Mouse (Mus musculus) ovary, postnatal 36 days (tissue): ENCODE data around the gene Ppp1r14c.
A peak's percentile ranks its signal among the peaks of the same experiment; 100 is the strongest.
"Not testable (repeated sequence)": the region's sequence is repeated elsewhere in the genome, so short reads cannot be mapped to it uniquely, and the experiment has no call there.

Experiments used
- DNase-seq: peaks from one replicate; pipeline ENCODE4 v3.0.0; 2022; ENCODE audit warnings: low spot score, mixed read lengths

Ppp1r14c gene

DNA sequence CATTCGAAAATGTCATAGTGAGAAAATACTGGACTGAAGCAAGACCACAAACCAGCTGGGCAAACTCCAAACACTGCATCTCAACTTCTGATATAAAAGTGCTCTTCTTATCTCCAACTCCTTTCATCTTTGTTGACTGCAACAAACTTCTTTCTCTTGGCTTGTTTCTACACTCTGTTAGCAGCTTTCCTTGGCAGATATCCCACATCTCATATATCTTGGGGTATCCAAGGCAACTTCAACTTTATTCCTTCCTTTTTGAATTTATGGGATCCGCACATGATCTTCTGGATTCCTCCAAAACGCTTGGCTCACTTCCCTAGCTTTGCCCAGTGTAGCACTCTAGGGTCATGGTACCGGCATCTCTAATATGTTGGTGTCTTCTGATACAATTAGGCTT is 102.7 kb downstream of the Ppp1r14c start:
- DNase-seq: no peak

DNA sequence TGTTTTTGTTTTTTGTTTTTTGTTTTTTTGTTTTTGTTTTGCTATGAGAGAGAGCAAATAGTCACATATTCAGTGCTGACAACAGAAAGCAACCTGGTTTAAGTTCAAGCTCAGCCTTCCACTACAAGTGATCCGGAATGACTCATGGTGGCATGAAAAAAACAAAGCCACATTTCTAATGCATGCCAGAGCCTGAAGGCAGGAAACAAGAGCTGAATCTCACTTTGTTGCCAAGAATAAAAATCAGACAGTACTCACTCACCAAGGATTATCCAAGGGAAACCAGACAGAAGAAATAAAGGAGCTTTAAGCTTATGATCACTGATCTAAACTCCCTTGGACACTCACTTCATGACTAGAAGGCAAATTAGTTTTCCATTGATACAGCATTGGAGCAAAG is 110.8 kb downstream of the Ppp1r14c start:
- no peak for DNase-seq

DNA sequence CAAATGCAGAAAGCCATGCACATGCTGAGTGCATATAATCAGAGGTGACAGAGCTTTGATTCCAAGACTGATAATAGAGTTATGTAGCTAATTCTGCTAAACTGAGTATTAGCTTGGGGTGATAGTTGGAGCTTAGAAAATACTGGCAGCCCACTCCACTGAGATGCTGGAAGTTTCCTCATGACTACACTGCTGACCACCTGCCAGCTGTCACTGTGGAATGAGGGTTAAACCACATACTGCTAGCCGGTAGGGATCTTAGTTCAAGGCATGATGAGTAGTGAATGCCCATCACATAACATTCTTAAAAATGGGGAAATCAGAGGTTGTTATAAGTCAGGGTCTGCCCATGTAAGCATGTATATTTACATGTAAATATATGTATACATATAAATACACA is 113.9 kb downstream of the Ppp1r14c start:
- DNase-seq: no peak

DNA sequence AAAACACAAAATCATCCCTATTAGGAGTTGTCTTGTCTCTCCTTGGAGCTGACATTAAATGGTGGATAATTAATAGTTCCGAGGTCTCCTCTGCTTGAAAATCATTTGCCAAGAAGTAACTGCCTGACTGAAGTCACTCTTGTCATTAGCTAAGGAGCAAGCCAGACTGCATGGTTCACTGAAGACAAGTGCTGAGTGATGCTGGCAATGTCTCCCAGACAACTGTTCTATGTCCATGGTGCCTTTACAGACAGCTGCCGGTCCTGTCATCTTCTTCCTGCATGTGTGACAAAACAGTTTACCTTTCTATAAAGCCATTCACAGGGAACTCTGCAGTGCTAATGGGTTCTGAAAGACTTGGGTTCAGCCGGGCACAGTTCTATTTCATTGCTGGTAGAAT is 124.2 kb downstream of the Ppp1r14c start:
- DNase-seq: no peak

DNA sequence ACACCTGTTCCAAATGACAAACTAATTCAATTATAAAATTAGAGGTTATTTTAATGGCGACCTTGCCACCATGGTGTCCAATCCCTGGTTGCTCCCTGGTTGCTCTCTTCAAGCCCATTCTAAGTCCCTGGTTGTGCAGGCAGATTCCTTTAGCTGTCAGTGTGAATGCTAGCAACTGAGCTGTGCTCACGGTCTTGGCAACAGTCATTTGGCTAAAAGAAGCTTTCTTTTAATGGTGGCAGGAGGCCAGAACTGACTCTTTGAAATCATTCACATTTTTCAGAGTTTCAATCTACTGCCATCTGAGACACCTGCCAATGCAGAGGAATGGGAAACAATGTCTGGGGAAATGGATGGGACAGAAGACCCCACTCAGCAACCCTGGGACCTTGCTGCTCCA is 130.9 kb downstream of the Ppp1r14c start:
- DNase-seq: no peak

DNA sequence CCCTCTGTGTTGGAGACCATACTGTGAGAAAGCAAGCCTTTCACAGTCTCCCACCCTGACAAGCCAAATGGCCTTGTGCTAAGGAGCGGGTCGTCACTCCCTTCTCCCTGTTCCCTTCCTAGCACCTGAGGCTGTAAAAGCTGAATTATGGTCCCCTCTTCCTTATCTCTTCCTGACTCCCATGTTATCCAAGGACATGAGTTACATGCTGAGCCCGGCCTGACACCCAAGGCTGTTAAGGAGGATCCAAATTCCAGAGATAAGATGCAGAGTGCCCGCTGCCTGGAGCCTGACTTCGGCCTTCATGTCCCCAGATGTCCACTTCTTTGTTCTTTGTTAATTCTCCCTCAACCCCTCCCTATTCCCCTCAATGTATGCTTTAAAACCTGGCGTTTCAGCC is 135.0 kb downstream of the Ppp1r14c start:
- DNase-seq: not testable (repeated sequence)

DNA sequence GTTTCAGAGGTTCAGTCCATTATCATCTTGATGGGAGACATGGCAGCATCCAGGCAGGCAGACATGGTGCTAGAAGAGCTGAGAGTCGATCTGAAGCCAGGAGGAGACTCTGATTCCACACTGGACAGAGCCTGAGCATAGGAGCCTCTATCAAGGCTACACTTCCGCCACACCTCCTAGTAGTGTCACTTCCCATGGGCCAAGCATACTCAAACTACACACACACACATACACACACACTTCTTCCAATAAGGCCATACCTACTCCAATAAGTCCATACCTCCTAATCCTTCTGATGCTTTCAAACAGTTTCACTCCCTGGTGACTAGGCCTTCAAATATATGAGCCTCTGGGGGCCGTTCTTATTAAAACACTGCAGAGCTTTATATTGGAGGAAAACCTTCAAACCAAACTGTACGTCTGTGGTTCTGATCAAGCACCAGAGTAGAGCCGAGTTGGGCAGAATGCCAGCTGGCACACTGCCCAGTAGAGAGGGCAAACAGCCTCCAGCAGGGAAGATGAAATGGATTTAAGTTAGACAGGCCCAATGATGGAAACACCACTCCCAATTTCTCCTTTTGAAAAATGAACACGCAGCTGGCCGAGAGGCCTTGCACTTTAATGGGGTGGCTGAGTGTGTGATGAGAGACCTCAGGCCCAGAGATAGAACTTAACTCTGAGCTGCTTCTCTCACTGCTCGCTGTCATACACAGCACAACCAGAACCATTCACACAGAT is 141.8 kb downstream of the Ppp1r14c start:
- peak; percentile 67 for DNase-seq

DNA sequence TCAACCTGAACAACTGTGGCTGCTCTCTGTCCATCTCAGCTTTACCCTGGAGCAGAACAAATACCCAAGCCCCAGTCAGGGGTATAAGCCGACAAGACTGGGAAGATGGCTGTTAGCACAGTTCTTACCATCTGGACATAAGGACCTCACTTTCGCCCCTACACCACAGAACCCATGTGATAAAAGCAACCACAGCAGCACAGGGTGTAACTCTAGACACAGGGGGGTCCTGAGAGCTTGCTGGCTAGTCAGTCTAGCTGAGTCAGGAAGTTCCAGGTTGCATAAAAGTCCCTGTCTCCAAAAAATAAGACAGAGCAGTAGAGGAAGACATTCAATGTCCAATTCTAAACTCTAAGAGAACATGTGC is 142.3 kb downstream of the Ppp1r14c start:
- DNase-seq: no peak

DNA sequence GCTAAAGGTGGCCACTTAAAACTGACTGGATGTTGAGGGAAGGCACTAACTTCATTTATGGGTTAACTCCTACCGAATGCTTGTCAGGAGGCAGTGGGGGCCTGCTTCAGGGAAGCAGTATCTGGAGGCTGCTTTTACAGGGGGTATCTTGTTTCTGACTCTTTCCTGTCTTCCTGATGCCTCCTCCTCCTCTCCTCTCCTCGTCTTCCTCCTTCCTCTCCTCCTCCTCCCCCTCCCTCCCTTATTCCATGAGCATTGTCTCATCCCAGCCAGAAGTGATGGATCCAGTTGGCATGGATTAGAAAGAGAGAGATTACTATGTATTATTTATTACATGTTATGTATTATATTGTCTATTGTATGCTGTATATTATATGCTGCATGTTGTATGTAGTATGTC is 142.9 kb downstream of the Ppp1r14c start:
- DNase-seq: no peak

DNA sequence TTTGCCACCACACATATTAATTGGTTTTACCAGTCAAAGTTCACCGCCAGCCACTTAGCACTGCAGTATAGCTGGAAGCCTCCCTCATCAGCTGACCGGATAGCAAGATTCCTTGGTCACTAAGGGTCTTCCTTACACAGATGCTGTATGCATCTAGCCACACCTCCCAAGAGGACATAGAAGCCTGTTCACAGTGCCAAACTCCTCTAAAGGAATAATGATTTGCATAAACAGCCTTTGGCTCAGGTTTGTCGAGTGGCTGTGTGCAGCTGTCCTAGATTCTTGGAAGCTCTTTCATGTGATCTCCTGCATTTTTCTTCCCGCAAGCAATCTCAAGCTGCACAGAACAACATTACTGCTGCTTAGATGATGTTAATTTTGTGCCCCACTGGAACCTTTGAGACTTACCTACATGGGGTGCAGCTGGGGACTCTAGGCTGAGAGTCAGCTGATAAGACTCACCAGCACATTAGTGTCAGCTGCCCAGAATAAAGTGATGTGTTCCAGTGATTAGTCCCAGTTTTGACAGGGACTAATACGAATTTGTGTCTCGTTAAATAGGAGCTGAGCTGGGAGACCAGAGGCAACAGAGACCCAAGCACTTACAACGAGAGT is 143.9 kb downstream of the Ppp1r14c start:
- DNase-seq: no peak

DNA sequence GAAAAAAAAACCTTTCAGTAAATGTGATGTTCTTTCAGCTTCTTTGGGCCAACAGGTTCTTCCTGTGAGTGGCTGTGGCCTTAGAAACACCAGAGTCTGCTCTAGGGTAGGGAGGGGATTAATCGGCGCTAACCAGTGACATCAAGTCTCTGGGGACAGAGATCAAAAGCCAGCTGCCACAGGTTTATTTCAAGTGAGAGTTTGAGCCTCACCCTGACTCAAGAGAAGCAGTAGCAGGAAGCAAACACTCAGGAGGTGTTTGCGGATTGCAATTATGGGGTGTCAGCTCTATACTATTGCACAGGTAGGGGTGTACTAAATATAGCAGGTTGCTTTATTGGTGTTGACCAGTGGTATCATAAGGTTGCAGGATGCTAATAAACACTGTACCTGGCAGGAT is 144.6 kb downstream of the Ppp1r14c start:
- DNase-seq: no peak

DNA sequence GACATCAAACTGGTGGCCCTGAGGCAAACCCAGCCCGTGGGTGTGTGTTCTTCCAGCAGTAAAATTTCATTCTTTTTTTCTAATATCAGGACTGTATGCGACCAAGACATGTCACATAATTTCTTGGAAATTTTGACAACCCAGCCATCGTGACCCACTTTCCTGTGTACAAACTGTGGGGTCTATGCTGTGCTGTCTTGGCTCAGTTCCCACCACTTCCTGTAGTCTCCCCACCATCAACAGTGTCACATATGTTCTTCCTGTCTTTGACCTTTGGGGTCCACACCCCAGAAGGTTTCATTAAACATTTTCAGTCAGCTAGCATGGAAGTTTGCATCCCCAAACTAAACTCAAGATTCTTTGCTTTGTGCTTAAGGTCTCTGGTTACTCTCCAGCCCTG is 145.5 kb downstream of the Ppp1r14c start:
- DNase-seq: no peak

DNA sequence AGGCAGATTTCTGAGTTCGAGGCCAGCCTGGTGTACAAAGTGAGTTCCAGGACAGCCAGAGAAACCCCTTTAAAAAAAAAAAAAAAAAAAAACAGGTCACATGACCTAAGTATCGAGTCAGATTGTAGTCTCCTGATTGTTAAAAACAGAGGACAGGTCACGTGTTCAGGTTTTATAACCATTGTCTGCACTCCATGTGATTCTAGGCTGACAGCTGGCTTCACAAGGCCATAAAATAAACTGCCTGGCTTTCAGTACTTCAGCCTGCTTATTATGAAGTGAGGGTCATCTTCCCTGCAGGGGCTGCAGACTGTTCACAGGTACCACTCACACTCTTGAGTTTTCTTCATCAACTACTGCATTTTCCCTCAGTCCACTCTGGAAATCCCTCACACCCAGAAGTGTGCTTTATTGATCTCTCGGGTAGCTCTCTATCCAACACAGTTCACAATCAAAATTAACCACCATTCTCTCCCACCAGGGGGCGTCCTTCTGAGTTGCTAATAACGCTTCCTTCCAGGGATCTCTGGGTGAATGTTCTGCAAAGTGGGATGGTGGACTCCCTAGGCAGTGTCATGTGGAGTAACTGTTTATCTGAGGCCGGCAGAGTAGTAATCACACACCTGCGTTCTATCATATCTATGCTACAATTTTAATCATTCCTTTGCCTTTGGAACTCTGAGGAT is 146.9 kb downstream of the Ppp1r14c start:
- DNase-seq: no peak

DNA sequence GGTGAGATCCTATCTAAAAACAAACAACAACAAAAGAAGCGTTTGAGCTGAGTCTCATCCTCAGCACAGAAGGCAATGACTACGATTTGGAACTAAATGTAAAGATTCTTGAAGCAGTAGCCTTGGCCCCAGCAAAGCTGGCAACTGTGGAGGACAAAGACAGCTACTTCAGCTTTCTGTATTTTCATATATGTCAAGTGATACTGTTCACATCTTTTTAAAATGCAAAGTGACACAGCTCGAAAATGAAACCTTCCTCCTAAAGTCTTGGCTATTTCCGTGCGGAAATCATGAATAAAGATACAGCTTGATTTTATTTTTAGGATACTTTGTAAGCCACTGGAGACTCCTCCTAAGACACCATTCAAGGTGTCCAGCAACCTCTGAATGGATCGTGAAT is 148.1 kb downstream of the Ppp1r14c start:
- DNase-seq: no peak
